Mouse (Mus musculus) A20 (cell line): Measurements from ENCODE around the gene Ptger1.
A peak's percentile ranks its signal among the peaks of the same experiment; 100 is the strongest.

Source experiments
- DNase-seq: peaks from one replicate; pipeline ENCODE4 v3.0.0-alpha.2; 2011; ENCODE audit warnings: low read depth, low spot score

Gene Ptger1

GRCm38 (mm10) chr8:83695351-83696106 is 29.1 kb downstream of the Ptger1 start:
- peak; percentile 35 for DNase-seq

GRCm38 (mm10) chr8:83697374-83698220 is 31.1 kb downstream of the Ptger1 start:
- no peak for DNase-seq

GRCm38 (mm10) chr8:83698291-83698660 is 31.8 kb downstream of the Ptger1 start:
- peak; percentile 91 for DNase-seq

- DNase-seq, result peak; percentile 92
Observed at GRCm38 (mm10) chr8:83698661-83699453, 32.4 kb downstream of the Ptger1 start, which contains the start of gene Pkn1. TSS of gene Pkn1 (minus strand) at chr8:83699179.

GRCm38 (mm10) chr8:83699566-83699965 is 33.1 kb downstream of the Ptger1 start:
- DNase-seq, result peak; percentile 76

- no peak for DNase-seq
Observed at GRCm38 (mm10) chr8:83700423-83701085, 34.1 kb downstream of the Ptger1 start.

GRCm38 (mm10) chr8:83703426-83703825 is 36.9 kb downstream of the Ptger1 start:
- DNase-seq, result no peak

- DNase-seq, result peak; percentile 60
Observed at GRCm38 (mm10) chr8:83706411-83706810, 39.9 kb downstream of the Ptger1 start.

GRCm38 (mm10) chr8:83707554-83707953 is 41.1 kb downstream of the Ptger1 start:
- DNase-seq, result no peak

GRCm38 (mm10) chr8:83714676-83715030 is 48.2 kb downstream of the Ptger1 start:
- DNase-seq, result no peak

- DNase-seq, result peak; percentile 99
Observed at GRCm38 (mm10) chr8:83715031-83715690, 48.7 kb downstream of the Ptger1 start, which contains the start of gene Ddx39. TSS of gene Ddx39 (plus strand) at chr8:83715177.

GRCm38 (mm10) chr8:83715771-83716170 is 49.3 kb downstream of the Ptger1 start:
- DNase-seq, result no peak

GRCm38 (mm10) chr8:83716563-83716962 is 50.1 kb downstream of the Ptger1 start:
- no peak for DNase-seq

- DNase-seq, result no peak
Observed at GRCm38 (mm10) chr8:83719048-83719447, 52.6 kb downstream of the Ptger1 start.

- DNase-seq, result no peak
Observed at GRCm38 (mm10) chr8:83719693-83720092, 53.2 kb downstream of the Ptger1 start.

- DNase-seq, result no peak
Observed at GRCm38 (mm10) chr8:83721405-83722025, 55.0 kb downstream of the Ptger1 start.
